Mouse (Mus musculus) testis, adult 2 months (tissue): ENCODE measurements around the gene Chst13. TPM values are rescaled to one million over a fixed set of nuclear protein-coding genes. Genes with fewer than 3 reads are reported as not detected.

Experiments used
- H3K27ac ChIP-seq: fragments of 200-500 bp; 2 replicates; pipeline ENCODE4 v1.5.1; 2012; ENCODE audit warnings: low read depth, low read length; ENCODE audit not compliant: control insufficient read depth, insufficient read depth
- H3K27me3 ChIP-seq: fragments of 200-500 bp; 2 replicates; pipeline ENCODE4 v1.6.1; 2012; ENCODE audit warnings: mild to moderate bottlenecking, low read length, moderate library complexity; ENCODE audit not compliant: control insufficient read depth, insufficient read depth
- H3K36me3 ChIP-seq: fragments of 200-500 bp; 2 replicates; pipeline ENCODE4 v1.6.1; 2012; ENCODE audit warnings: mild to moderate bottlenecking, low read length; ENCODE audit not compliant: control insufficient read depth, insufficient read depth
- H3K4me1 ChIP-seq: fragments of 200-500 bp; 2 replicates; pipeline ENCODE4 v1.6.1; 2012; ENCODE audit warnings: low read length; ENCODE audit not compliant: control insufficient read depth, insufficient read depth
- H3K4me3 ChIP-seq: fragments of 200-500 bp; 2 replicates; pipeline ENCODE4 v1.5.1; 2012; ENCODE audit warnings: low read depth, mild to moderate bottlenecking, low read length, moderate library complexity, mixed read lengths; ENCODE audit not compliant: control insufficient read depth
- CTCF ChIP-seq: fragments of 200-500 bp; IDR thresholded peaks from 2 replicates; pipeline ENCODE4 v1.5.1; 2012; ENCODE audit warnings: low read depth, mild to moderate bottlenecking, inconsistent platforms, low read length, moderate library complexity; ENCODE audit not compliant: control insufficient read depth, insufficient read depth, insufficient replicate concordance
- POLR2A ChIP-seq: fragments of 200-500 bp; IDR thresholded peaks from 2 replicates; pipeline ENCODE4 v1.6.1; 2012; ENCODE audit warnings: low read depth, mild to moderate bottlenecking, inconsistent platforms, low read length, moderate library complexity; ENCODE audit not compliant: control insufficient read depth
- polyA plus RNA-seq: library from polyadenylated mRNA; depleted of rRNA; stranded (reverse); fragments of >200 nt; gene quantifications from 2 replicates; pipeline ENCODE4 v1.2.3, GENCODE M21; 2012; rRNA removed

Gene Chst13
- polyA plus RNA-seq, 1 experiment: 2.7 TPM

DNA sequence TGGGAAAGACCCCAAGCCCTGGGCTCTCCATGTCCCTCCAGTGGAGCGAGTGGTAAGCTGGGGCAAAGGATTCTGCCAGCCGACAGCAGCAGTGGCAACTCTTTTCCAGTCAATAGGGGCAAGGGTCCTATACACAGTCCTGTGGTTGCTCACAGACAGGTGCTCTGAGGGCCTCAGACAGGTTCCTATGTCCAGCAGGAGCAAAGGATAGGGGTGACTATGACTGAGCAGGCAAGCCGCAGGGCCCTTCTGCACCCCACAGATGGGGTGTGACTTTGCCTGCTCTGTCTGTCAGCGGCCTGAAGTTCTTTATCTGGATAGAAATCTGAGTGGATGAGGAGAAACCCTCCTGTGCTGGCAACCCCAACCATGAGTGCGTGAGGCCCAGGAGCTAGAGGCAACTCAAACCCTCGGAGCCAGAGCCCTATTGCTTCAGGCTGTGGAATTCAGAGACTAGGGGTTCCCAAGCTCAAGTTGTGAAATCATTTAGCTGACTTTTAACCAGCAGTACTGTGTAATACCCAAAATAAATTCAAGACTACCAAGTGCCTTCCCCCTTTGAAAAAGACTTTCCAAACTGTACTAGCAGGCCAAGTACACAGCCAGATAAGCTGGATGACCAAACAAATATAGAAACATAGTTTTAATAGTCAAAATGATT, 18.5 kb downstream of the Chst13 start:
- Histone ChIP-seq H3K36me3 (no peaks in the 10 kb centered on the region), H3K4me3 (peak overlapping the region; percentile 1; the same call in 1 of the 2 replicates), H3K4me1 (peaks cover 8% of the 10 kb centered on the region), H3K27ac (no peak overlapping the region), H3K27me3 (no peaks in the 10 kb centered on the region)
- no peak for TF ChIP-seq POLR2A
- no peak for TF ChIP-seq CTCF

DNA sequence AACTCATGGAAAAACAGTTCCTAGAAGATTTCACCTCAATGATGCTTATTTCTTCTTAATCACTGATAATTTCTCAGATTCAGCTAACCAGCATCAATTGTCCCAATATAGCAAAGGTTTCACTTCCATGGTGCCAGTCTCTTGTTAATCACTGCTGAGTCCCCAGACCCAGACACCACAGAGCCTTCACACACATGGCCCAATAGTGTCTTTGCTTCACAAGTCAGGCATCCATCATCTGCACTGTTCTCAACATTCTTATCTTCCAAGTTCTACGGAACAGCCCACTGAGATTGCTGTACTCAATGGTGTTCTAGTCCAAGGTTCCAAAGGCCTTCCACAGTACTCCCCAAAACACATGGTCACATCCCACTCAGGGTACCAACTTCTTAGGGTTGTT, 24.1 kb downstream of the Chst13 start, which contains the start of gene BC048671:
BC048671 (plus strand) TSS at position 301 of the 400 bp plus-strand sequence.
- H3K27me3 ChIP-seq: no peaks in the 10 kb centered on the region
- H3K36me3 ChIP-seq: no peaks in the 10 kb centered on the region
- peak within 1 kb of the TSS; percentile 75 for H3K27ac ChIP-seq
- no peaks in the 10 kb centered on the region for H3K4me1 ChIP-seq
- H3K4me3 ChIP-seq: peak within 1 kb of the TSS; percentile 86
- no peak for TF ChIP-seq POLR2A
- no peak for TF ChIP-seq CTCF

DNA sequence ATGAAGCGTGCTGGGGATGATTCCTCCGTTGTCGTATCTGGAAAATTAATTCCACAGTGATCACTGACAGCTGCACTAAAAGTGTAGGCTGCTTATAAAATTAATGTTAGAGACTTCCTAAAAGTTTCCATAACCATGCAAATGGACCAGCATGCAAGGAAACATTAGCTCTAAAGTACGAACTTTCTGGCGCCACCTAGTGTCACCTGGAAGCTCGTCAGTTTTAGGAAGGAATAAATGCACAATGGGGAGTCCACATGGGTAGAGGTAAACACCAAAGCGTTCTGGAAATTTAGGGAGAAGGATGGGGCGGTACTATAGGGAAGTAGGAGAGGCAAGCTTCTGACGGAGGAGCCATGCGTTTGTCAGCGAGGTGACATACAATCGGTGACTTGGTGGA, 36.7 kb downstream of the Chst13 start:
- no peak overlapping the region for H3K4me3 ChIP-seq
- TF ChIP-seq POLR2A: no peak
- no peak for TF ChIP-seq CTCF
- no peaks in the 10 kb centered on the region for H3K4me1 ChIP-seq
- no peak overlapping the region for H3K27ac ChIP-seq
- H3K27me3 ChIP-seq: no peaks in the 10 kb centered on the region
- H3K36me3 ChIP-seq: no peaks in the 10 kb centered on the region

Other genes starting within 250 kb of the Chst13 start
- gene Vmn1r49, start 246.7 kb downstream of the Chst13 start, polyA plus RNA-seq: not detected in 2 replicates
- gene Vmn1r50, start 223.8 kb downstream of the Chst13 start, polyA plus RNA-seq: not detected in 2 replicates
- not detected in 2 replicates for gene Vmn1r51, start 202.6 kb downstream of the Chst13 start, polyA plus RNA-seq
- not detected in 2 replicates for gene Vmn1r52, start 150.4 kb downstream of the Chst13 start, polyA plus RNA-seq
- gene V1ra8, start 122.4 kb downstream of the Chst13 start, polyA plus RNA-seq: not detected in 2 replicates
- gene Vmn1r53, start 100.7 kb downstream of the Chst13 start, polyA plus RNA-seq: 0.42 and 0.94 TPM in 2 replicates
- not detected in 2 replicates for gene Vmn1r54, start 78.9 kb downstream of the Chst13 start, polyA plus RNA-seq
- 387 and 412 TPM in 2 replicates for gene BC048671, start 24.0 kb downstream of the Chst13 start, polyA plus RNA-seq
- gene Uroc1, start 8.1 kb upstream of the Chst13 start, polyA plus RNA-seq: not detected in 2 replicates
- gene Zxdc, start 44.3 kb upstream of the Chst13 start, polyA plus RNA-seq: 5.3 and 5.4 TPM in 2 replicates
- 51.7 and 65.0 TPM in 2 replicates for gene Cfap100, start 103.6 kb upstream of the Chst13 start, polyA plus RNA-seq
- gene Klf15, start 137.4 kb upstream of the Chst13 start, polyA plus RNA-seq: 7.6 and 7.7 TPM in 2 replicates
- 7.2 and 9.6 TPM in 2 replicates for gene Aldh1l1, start 161.2 kb upstream of the Chst13 start, polyA plus RNA-seq